8 mouse cellular contexts compared by ENCODE assay signal in genomic region chr2:10785156-10785555, GRCm38 (mm10).
DNase-seq lines count a peak whose midpoint lies in the region; ATAC-seq and TF ChIP-seq lines count a peak whose summit lies in the region.
"Had no signal": no experiment of that assay in that cellular context is flagged by ENCODE, and none has a peak within 500 bp of the region (broad histone marks: within the 10 kb centered on the region; RNA-seq: fewer than 3 reads in every experiment).

No protein-coding gene starts in this region.

- H3K27ac ChIP-seq in neural tube, embryonic 15.5 days (replicated peaks), result no peak overlapping the region
- H3K27ac ChIP-seq in cortical plate, adult 2 months (ENCODE audit: insufficient read depth, low read length), result no peak overlapping the region
- H3K27ac ChIP-seq in lung, embryonic 14.5 days (ENCODE audit: low read depth), result no peak overlapping the region
- H3K27ac ChIP-seq: hindbrain, embryonic 15.5 days had no signal

- H3K4me1 ChIP-seq in neural tube, embryonic 15.5 days, result peaks cover 19% of the 10 kb centered on the region
- H3K4me1 ChIP-seq in cortical plate, adult 2 months (ENCODE audit: control insufficient read depth, insufficient read depth, low read length), result peaks cover 2% of the 10 kb centered on the region; the same call in 1 of the 2 replicates
- no peaks in the 10 kb centered on the region for H3K4me1 ChIP-seq in lung, embryonic 14.5 days (ENCODE audit: insufficient read depth)

- no peaks in the 10 kb centered on the region for H3K36me3 ChIP-seq in neural tube, embryonic 15.5 days
- no peaks in the 10 kb centered on the region for H3K36me3 ChIP-seq in lung, embryonic 14.5 days (ENCODE audit: insufficient read depth)
- H3K36me3 ChIP-seq: hindbrain, embryonic 15.5 days had no signal

- H3K9me3 ChIP-seq in neural tube, embryonic 15.5 days (replicated peaks), result no peaks in the 10 kb centered on the region
- no peaks in the 10 kb centered on the region for H3K9me3 ChIP-seq in lung, embryonic 14.5 days (ENCODE audit: low read depth, low read length)
- H3K9me3 ChIP-seq: hindbrain, embryonic 15.5 days had no signal

- no peak overlapping the region for H3K9ac ChIP-seq in neural tube, embryonic 15.5 days (replicated peaks)
- no peak overlapping the region for H3K9ac ChIP-seq in lung, embryonic 14.5 days
- H3K9ac ChIP-seq: hindbrain, embryonic 15.5 days had no signal

- WGBS in neural tube, embryonic 15.5 days, result 18% methylated on average over 2 of the region's 2 CpGs
- 25% methylated on average over 2 of the region's 2 CpGs for WGBS in lung, embryonic 14.5 days

- H3K4me3 ChIP-seq in neural tube, embryonic 15.5 days (replicated peaks), result no peak overlapping the region
- H3K4me3 ChIP-seq in cortical plate, adult 2 months (ENCODE audit: insufficient read depth, low read length), result no peak overlapping the region
- no peak overlapping the region for H3K4me3 ChIP-seq in lung, embryonic 14.5 days (ENCODE audit: low read depth, low read length)
- H3K4me3 ChIP-seq: hindbrain, embryonic 15.5 days had no signal

- no peak overlapping the region for H3K4me2 ChIP-seq in neural tube, embryonic 15.5 days
- H3K4me2 ChIP-seq in lung, embryonic 14.5 days, result no peak overlapping the region
- H3K4me2 ChIP-seq: hindbrain, embryonic 15.5 days had no signal

- TF ChIP-seq CTCF in cortical plate, adult 2 months (IDR thresholded peaks at IDR 0.05; ENCODE audit: extremely low read depth, insufficient read depth, low read length), result peak; percentile 87
- peak; percentile 79 for TF ChIP-seq CTCF in lung, embryonic 14.5 days (IDR thresholded peaks at IDR 0.05; ENCODE audit: low read depth)

- H3K27me3 ChIP-seq in neural tube, embryonic 15.5 days (replicated peaks), result no peaks in the 10 kb centered on the region
- no peaks in the 10 kb centered on the region for H3K27me3 ChIP-seq in lung, embryonic 14.5 days (ENCODE audit: insufficient read depth, low read length)
- H3K27me3 ChIP-seq: hindbrain, embryonic 15.5 days had no signal

- DNase-seq in neural tube, embryonic 10.5 days (ENCODE audit: extremely low spot score, low spot score), result peak; percentile 28
- peak; percentile 82 for DNase-seq in ZHBTc4 (ENCODE audit: low read depth, low spot score)
- DNase-seq in kidney, adult 18-20 months, result peak; percentile 30
- DNase-seq in lung, embryonic 14.5 days, result peak; percentile 85
- DNase-seq in telencephalon, adult 2 months (ENCODE audit: low read depth, low spot score), result peak; percentile 43

- no peak for TF ChIP-seq POLR2A in cortical plate, adult 2 months (IDR thresholded peaks at IDR 0.05; ENCODE audit: extremely low read depth, insufficient read depth, low read length)

- ATAC-seq in neural tube, embryonic 15.5 days (ENCODE audit: low FRiP score), result no peak
- no peak for ATAC-seq in lung, embryonic 14.5 days (ENCODE audit: insufficient read depth)

Comparison
In these comparisons a context has a peak if more than half of its experiments do, and no peak if none do; other contexts are left out.
1. DNase-seq: peak in every context shown above with its lines; median percentile 85 in lung, embryonic 14.5 days; 82 in ZHBTc4; 43 in telencephalon, adult 2 months; 30 in kidney, adult 18-20 months; 28 in neural tube, embryonic 10.5 days.